Mouse (Mus musculus): ENCODE measurements around the gene Mrpl22. TPM values are rescaled to one million over a fixed set of nuclear protein-coding genes. Genes with fewer than 3 reads are reported as not detected.

Gene Mrpl22
- polyA plus RNA-seq, 1 experiment from 2014 or later, result 90.1 TPM

GRCm38 (mm10) chr11:58132026-58132425 lies 39.4 kb upstream of the Mrpl22 start:
- H3K27ac ChIP-seq (ENCODE audit: low read depth, low read length), result no peak overlapping the region
- H3K9me3 ChIP-seq (ENCODE audit: control insufficient read depth), result no peaks in the 10 kb centered on the region
- ATAC-seq, result no peak
- no peak overlapping the region for H3K4me2 ChIP-seq (replicated peaks; ENCODE audit: low read depth)
- no peak for TF ChIP-seq CTCF (IDR thresholded peaks at IDR 0.05; ENCODE audit: low read depth)
- no peaks in the 10 kb centered on the region for H3K4me1 ChIP-seq (replicated peaks; ENCODE audit: control insufficient read depth, insufficient read depth, low read length)
- H3K9ac ChIP-seq (ENCODE audit: low read depth, low read length), result no peak overlapping the region
- H3K4me3 ChIP-seq (ENCODE audit: low read depth, low read length), result no peak overlapping the region
- WGBS, result 98% methylated on average over 3 of the region's 3 CpGs
- H3K27me3 ChIP-seq (replicated peaks; ENCODE audit: control insufficient read depth, insufficient read depth, low read length), result no peaks in the 10 kb centered on the region
- H3K36me3 ChIP-seq (ENCODE audit: control insufficient read depth, insufficient read depth), result peaks cover 64% of the 10 kb centered on the region

- Histone ChIP-seq H3K9ac (ENCODE audit: low read depth, low read length) (no peak overlapping the region), H3K9me3 (ENCODE audit: control insufficient read depth) (no peaks in the 10 kb centered on the region), H3K4me1 (replicated peaks; ENCODE audit: control insufficient read depth, insufficient read depth, low read length) (no peaks in the 10 kb centered on the region), H3K27ac (ENCODE audit: low read depth, low read length) (no peak overlapping the region), H3K36me3 (ENCODE audit: control insufficient read depth, insufficient read depth) (peaks cover 65% of the 10 kb centered on the region), H3K4me2 (replicated peaks; ENCODE audit: low read depth) (no peak overlapping the region), H3K4me3 (ENCODE audit: low read depth, low read length) (no peak overlapping the region), H3K27me3 (replicated peaks; ENCODE audit: control insufficient read depth, insufficient read depth, low read length) (no peaks in the 10 kb centered on the region)
- no peak for ATAC-seq
- no peak for TF ChIP-seq CTCF (IDR thresholded peaks at IDR 0.05; ENCODE audit: low read depth)
These were observed 36.6 kb upstream of the Mrpl22 start for GRCm38 (mm10) chr11:58134869-58135268.

- Histone ChIP-seq H3K4me1 (replicated peaks; ENCODE audit: control insufficient read depth, insufficient read depth, low read length) (no peaks in the 10 kb centered on the region), H3K9me3 (ENCODE audit: control insufficient read depth) (no peaks in the 10 kb centered on the region), H3K27me3 (replicated peaks; ENCODE audit: control insufficient read depth, insufficient read depth, low read length) (no peaks in the 10 kb centered on the region), H3K36me3 (ENCODE audit: control insufficient read depth, insufficient read depth) (peaks cover 65% of the 10 kb centered on the region), H3K4me3 (ENCODE audit: low read depth, low read length) (no peak overlapping the region), H3K27ac (ENCODE audit: low read depth, low read length) (no peak overlapping the region), H3K4me2 (replicated peaks; ENCODE audit: low read depth) (no peak overlapping the region), H3K9ac (ENCODE audit: low read depth, low read length) (no peak overlapping the region)
- ATAC-seq, result no peak
- no peak for TF ChIP-seq CTCF (IDR thresholded peaks at IDR 0.05; ENCODE audit: low read depth)
These were observed 36.2 kb upstream of the Mrpl22 start for GRCm38 (mm10) chr11:58135296-58135695.

- Histone ChIP-seq H3K27me3 (replicated peaks; ENCODE audit: control insufficient read depth, insufficient read depth, low read length) (no peaks in the 10 kb centered on the region), H3K9me3 (ENCODE audit: control insufficient read depth) (no peaks in the 10 kb centered on the region), H3K9ac (ENCODE audit: low read depth, low read length) (no peak overlapping the region), H3K27ac (ENCODE audit: low read depth, low read length) (no peak overlapping the region), H3K4me3 (ENCODE audit: low read depth, low read length) (no peak overlapping the region), H3K36me3 (ENCODE audit: control insufficient read depth, insufficient read depth) (peaks cover 73% of the 10 kb centered on the region), H3K4me2 (replicated peaks; ENCODE audit: low read depth) (no peak overlapping the region), H3K4me1 (replicated peaks; ENCODE audit: control insufficient read depth, insufficient read depth, low read length) (no peaks in the 10 kb centered on the region)
- TF ChIP-seq CTCF (IDR thresholded peaks at IDR 0.05; ENCODE audit: low read depth), result no peak
- WGBS, result 91% methylated on average over 6 of the region's 6 CpGs
- ATAC-seq, result no peak
These were observed 34.8 kb upstream of the Mrpl22 start for GRCm38 (mm10) chr11:58136677-58137076.

GRCm38 (mm10) chr11:58138821-58139220 lies 32.6 kb upstream of the Mrpl22 start:
- TF ChIP-seq CTCF (IDR thresholded peaks at IDR 0.05; ENCODE audit: low read depth), result no peak
- H3K36me3 ChIP-seq (ENCODE audit: control insufficient read depth, insufficient read depth), result peaks cover 64% of the 10 kb centered on the region

GRCm38 (mm10) chr11:58139466-58139865 lies 32.0 kb upstream of the Mrpl22 start:
- no peak for TF ChIP-seq CTCF (IDR thresholded peaks at IDR 0.05; ENCODE audit: low read depth)
- Histone ChIP-seq H3K9me3 (ENCODE audit: control insufficient read depth) (no peaks in the 10 kb centered on the region), H3K9ac (ENCODE audit: low read depth, low read length) (no peak overlapping the region), H3K4me3 (ENCODE audit: low read depth, low read length) (no peak overlapping the region), H3K27me3 (replicated peaks; ENCODE audit: control insufficient read depth, insufficient read depth, low read length) (no peaks in the 10 kb centered on the region), H3K4me1 (replicated peaks; ENCODE audit: control insufficient read depth, insufficient read depth, low read length) (no peaks in the 10 kb centered on the region), H3K27ac (ENCODE audit: low read depth, low read length) (no peak overlapping the region), H3K36me3 (ENCODE audit: control insufficient read depth, insufficient read depth) (peaks cover 63% of the 10 kb centered on the region), H3K4me2 (replicated peaks; ENCODE audit: low read depth) (no peak overlapping the region)
- ATAC-seq, result no peak
- WGBS, result 80% methylated on average over 3 of the region's 3 CpGs

More at GRCm38 (mm10) chr11:58138821-58139220, 32.6 kb upstream of the Mrpl22 start:
- no peaks in the 10 kb centered on the region for H3K9me3 ChIP-seq (ENCODE audit: control insufficient read depth)
- H3K9ac ChIP-seq (ENCODE audit: low read depth, low read length), result no peak overlapping the region
- H3K4me3 ChIP-seq (ENCODE audit: low read depth, low read length), result no peak overlapping the region
- H3K27me3 ChIP-seq (replicated peaks; ENCODE audit: control insufficient read depth, insufficient read depth, low read length), result no peaks in the 10 kb centered on the region
- WGBS, result 82% methylated on average over 11 of the region's 11 CpGs
- no peak for ATAC-seq
- H3K4me1 ChIP-seq (replicated peaks; ENCODE audit: control insufficient read depth, insufficient read depth, low read length), result no peaks in the 10 kb centered on the region
- no peak overlapping the region for H3K4me2 ChIP-seq (replicated peaks; ENCODE audit: low read depth)
- no peak overlapping the region for H3K27ac ChIP-seq (ENCODE audit: low read depth, low read length)
